Mouse (Mus musculus) spleen, postnatal 4 days (tissue): ENCODE measurements around the gene Smarcd3.

Experiments
- DNase-seq, 2 experiments: peaks; one replicate each; pipeline ENCODE4 v3.0.0; 2022; ENCODE audit warnings: low spot score in 2 of 2

The Smarcd3 gene

GRCm38 (mm10) chr5:24620626-24621025 is 3.6 kb downstream of the Smarcd3 start:
- DNase-seq: no peak

- DNase-seq: no peak
Measured at GRCm38 (mm10) chr5:24620116-24620515, 4.1 kb downstream of the Smarcd3 start.

- DNase-seq: no peak
Measured at GRCm38 (mm10) chr5:24618921-24619320, 5.3 kb downstream of the Smarcd3 start.

- no peak for DNase-seq
Measured at GRCm38 (mm10) chr5:24615097-24615496, 9.1 kb downstream of the Smarcd3 start.

GRCm38 (mm10) chr5:24612302-24612649 is 11.9 kb downstream of the Smarcd3 start:
- no peak for DNase-seq

- no peak for DNase-seq
Measured at GRCm38 (mm10) chr5:24611366-24612301, 12.6 kb downstream of the Smarcd3 start.

- DNase-seq: no peak
Measured at GRCm38 (mm10) chr5:24609388-24609787, 14.8 kb downstream of the Smarcd3 start.

GRCm38 (mm10) chr5:24605980-24606665 is 18.1 kb downstream of the Smarcd3 start:
- DNase-seq: no peak

- DNase-seq: no peak
Measured at GRCm38 (mm10) chr5:24605321-24605979, 18.8 kb downstream of the Smarcd3 start.

GRCm38 (mm10) chr5:24604656-24605100 is 19.5 kb downstream of the Smarcd3 start:
- no peak for DNase-seq

GRCm38 (mm10) chr5:24604080-24604655 is 20.0 kb downstream of the Smarcd3 start:
- no peak for DNase-seq

- no peak for DNase-seq
Measured at GRCm38 (mm10) chr5:24603431-24604010, 20.7 kb downstream of the Smarcd3 start.

- DNase-seq: no peak
Measured at GRCm38 (mm10) chr5:24602751-24603343, 21.4 kb downstream of the Smarcd3 start.

- DNase-seq: no peak
Measured at GRCm38 (mm10) chr5:24601911-24602750, 22.1 kb downstream of the Smarcd3 start.

GRCm38 (mm10) chr5:24601071-24601835 is 23.0 kb downstream of the Smarcd3 start:
- no peak for DNase-seq

- DNase-seq: no peak
Measured at GRCm38 (mm10) chr5:24600236-24600635, 24.0 kb downstream of the Smarcd3 start.

- no peak for DNase-seq
Measured at GRCm38 (mm10) chr5:24599137-24599536, 25.1 kb downstream of the Smarcd3 start.

- DNase-seq: peak; percentile 45 to 85
Measured at GRCm38 (mm10) chr5:24598570-24599006, 25.6 kb downstream of the Smarcd3 start.

- DNase-seq: no peak
Measured at GRCm38 (mm10) chr5:24597901-24598569, 26.2 kb downstream of the Smarcd3 start.
